Mouse (Mus musculus) myocyte (in vitro differentiated cells): ENCODE results near the gene Tmem181a.
"Not testable (repeated sequence)": the region's sequence is repeated elsewhere in the genome, so short reads cannot be mapped to it uniquely, and the experiment has no call there.

ENCODE experiments used
- MYOG ChIP-seq, 3 experiments: IDR thresholded peaks; one replicate each; pipeline ENCODE4 v1.6.1; 2011; ENCODE audit warnings: control low read depth in 2 of 3, low read depth in 2 of 3, mild to moderate bottlenecking in 2 of 3; ENCODE audit not compliant: insufficient read length in 2 of 3, control insufficient read depth in 1 of 3, insufficient read depth in 1 of 3
- POLR2A ChIP-seq: IDR thresholded peaks from one replicate; pipeline ENCODE4 v1.6.1; 2011; ENCODE audit warnings: low read depth, mild to moderate bottlenecking, control low read depth, moderate library complexity; ENCODE audit not compliant: insufficient read length

GRCm38 (mm10) chr17:6257070-6257456 lies 403 bp downstream of the Tmem181a start:
- TF ChIP-seq POLR2A; MYOG (IDR thresholded peaks at IDR 0.05; ENCODE audit: control insufficient read depth in 1 of 3, insufficient read depth in 1 of 3, insufficient read length in 2 of 3, low read depth in 2 of 3): not testable (repeated sequence)
